Mouse (Mus musculus) kidney, embryonic 16.5 days (tissue): ENCODE data around the gene Tsga10ip. TPM values are rescaled to one million over a fixed set of nuclear protein-coding genes. Genes with fewer than 3 reads are reported as not detected.

Experiments used
- ATAC-seq: fragments of 200-750 bp; cut with Nextera tagmentation; 2 replicates; pipeline ENCODE4 v1.8.0; 2017; ENCODE audit warnings: moderate TSS enrichment; ENCODE audit not compliant: low FRiP score, low TSS enrichment
- H3K27ac ChIP-seq: fragments of 300-500 bp; sonication (generic); 2 replicates; pipeline ENCODE4 v1.5.1; 2014; ENCODE audit warnings: low read length
- H3K27me3 ChIP-seq: fragments of 300-500 bp; sonication (generic); 2 replicates; pipeline ENCODE4 v1.6.1; 2014; ENCODE audit warnings: low read length, control low read depth, mixed read lengths; ENCODE audit not compliant: insufficient read depth
- H3K36me3 ChIP-seq: fragments of 300-500 bp; sonication (generic); 2 replicates; pipeline ENCODE4 v1.6.1; 2014; ENCODE audit warnings: low read length, control low read depth, mixed read lengths; ENCODE audit not compliant: insufficient read depth
- H3K4me1 ChIP-seq: fragments of 300-500 bp; sonication (generic); 2 replicates; pipeline ENCODE4 v1.6.1; 2014; ENCODE audit warnings: low read length, control low read depth, mixed read lengths; ENCODE audit not compliant: insufficient read depth
- H3K4me2 ChIP-seq: fragments of 300-500 bp; sonication (generic); replicated peaks from 2 replicates; pipeline ENCODE4 v1.6.1; 2014; ENCODE audit warnings: low read depth, low read length
- H3K4me3 ChIP-seq: fragments of 300-500 bp; sonication (generic); 2 replicates; pipeline ENCODE4 v1.5.1; 2014; ENCODE audit warnings: mild to moderate bottlenecking, low read length
- H3K9ac ChIP-seq: fragments of 300-500 bp; sonication (generic); replicated peaks from 2 replicates; pipeline ENCODE4 v1.6.1; 2014; ENCODE audit warnings: low read length
- H3K9me3 ChIP-seq: fragments of 300-500 bp; sonication (generic); 2 replicates; pipeline ENCODE4 v1.6.1; 2016; ENCODE audit warnings: low read length, control low read depth
- WGBS: fragments of 180-500 bp; shearing (Covaris S2); extraction: QIAGEN DNeasy Blood & Tissue Kit; methylation state at CpG from one replicate; pipeline ENCODE4 v1.1.7; 2014; 5-methylcytosine and 5-hydroxymethylcytosine counted together
- polyA plus RNA-seq: library from polyadenylated mRNA; unstranded; fragments of >200 nt; fragmentation: Nextera tagmentation; extraction: Ambion mirVana; gene quantifications from 2 replicates; pipeline ENCODE4 v1.2.1, GENCODE M21; 2015

Tsga10ip gene
- polyA plus RNA-seq, 1 experiment from 2014 or later = 0.41 TPM

GRCm38 (mm10) chr19:5392892-5393291 is 9.4 kb downstream of the Tsga10ip start:
- Histone ChIP-seq H3K27me3 (no peaks in the 10 kb centered on the region), H3K9ac (no peak overlapping the region), H3K4me2 (no peak overlapping the region), H3K27ac (no peak overlapping the region), H3K36me3 (no peaks in the 10 kb centered on the region), H3K9me3 (no peaks in the 10 kb centered on the region), H3K4me3 (no peak overlapping the region), H3K4me1 (peaks cover 14% of the 10 kb centered on the region)
- WGBS = 59% methylated on average over 4 of the region's 4 CpGs
- ATAC-seq = no peak

DNA sequence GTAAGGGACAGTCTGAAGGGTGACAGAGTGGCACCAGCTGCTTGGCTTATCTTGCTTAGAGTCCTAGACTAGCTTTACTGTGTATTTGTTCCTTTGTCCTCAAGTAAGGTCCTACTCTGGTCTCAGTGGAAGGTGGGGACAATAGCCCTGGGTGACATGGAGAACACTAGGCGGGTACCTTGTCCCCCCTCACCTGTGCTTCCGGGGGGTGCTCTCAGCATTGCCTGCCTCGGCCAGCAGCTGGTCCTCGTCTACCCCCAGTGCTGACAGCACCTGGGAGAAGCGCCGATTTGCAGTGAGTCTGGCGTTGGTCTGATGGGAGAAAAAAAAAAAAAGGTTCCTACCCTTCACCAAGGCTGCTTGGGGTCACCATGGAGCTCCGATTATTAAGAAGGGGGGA is 11.9 kb downstream of the Tsga10ip start:
- peaks cover 29% of the 10 kb centered on the region for H3K4me1 ChIP-seq
- peak overlapping the region; percentile 91 for H3K27ac ChIP-seq
- peak overlapping the region; percentile 84 for H3K9ac ChIP-seq
- no peaks in the 10 kb centered on the region for H3K9me3 ChIP-seq
- peak overlapping the region; percentile 96 for H3K4me3 ChIP-seq
- no peaks in the 10 kb centered on the region for H3K27me3 ChIP-seq
- ATAC-seq = no peak
- no peaks in the 10 kb centered on the region for H3K36me3 ChIP-seq
- H3K4me2 ChIP-seq = peak overlapping the region; percentile 86
- 56% methylated on average over 8 of the region's 8 CpGs for WGBS

DNA sequence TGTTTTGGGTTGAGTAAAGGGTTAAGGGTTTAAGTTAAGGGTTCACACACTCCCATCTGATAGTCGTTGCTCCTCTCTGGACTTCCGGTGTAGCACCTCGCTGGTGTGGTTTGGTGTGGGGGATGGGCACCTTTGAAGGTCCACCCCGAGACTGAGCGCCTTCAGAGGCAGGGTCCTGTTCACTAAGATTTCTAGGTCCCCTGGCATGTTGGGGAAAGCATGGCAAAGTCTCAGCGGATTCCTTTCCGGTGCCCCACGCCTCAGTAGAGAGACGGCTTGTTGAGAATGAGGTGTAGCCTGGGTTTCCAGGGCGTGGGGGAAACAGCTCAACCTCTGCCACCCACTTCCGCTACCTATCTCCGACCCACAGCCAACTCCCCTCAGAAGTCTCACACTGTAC is 12.7 kb downstream of the Tsga10ip start:
- WGBS = 14% methylated on average over 12 of the region's 12 CpGs
- peak overlapping the region; percentile 86 for H3K4me2 ChIP-seq
- peak overlapping the region; percentile 91 for H3K27ac ChIP-seq
- H3K36me3 ChIP-seq = peaks cover 5% of the 10 kb centered on the region
- peak overlapping the region; percentile 84 for H3K9ac ChIP-seq
- peak overlapping the region; percentile 96 for H3K4me3 ChIP-seq
- ATAC-seq = no peak; the same call in 1 of the 2 replicates
- H3K4me1 ChIP-seq = peaks cover 29% of the 10 kb centered on the region
- H3K9me3 ChIP-seq = no peaks in the 10 kb centered on the region
- H3K27me3 ChIP-seq = no peaks in the 10 kb centered on the region

DNA sequence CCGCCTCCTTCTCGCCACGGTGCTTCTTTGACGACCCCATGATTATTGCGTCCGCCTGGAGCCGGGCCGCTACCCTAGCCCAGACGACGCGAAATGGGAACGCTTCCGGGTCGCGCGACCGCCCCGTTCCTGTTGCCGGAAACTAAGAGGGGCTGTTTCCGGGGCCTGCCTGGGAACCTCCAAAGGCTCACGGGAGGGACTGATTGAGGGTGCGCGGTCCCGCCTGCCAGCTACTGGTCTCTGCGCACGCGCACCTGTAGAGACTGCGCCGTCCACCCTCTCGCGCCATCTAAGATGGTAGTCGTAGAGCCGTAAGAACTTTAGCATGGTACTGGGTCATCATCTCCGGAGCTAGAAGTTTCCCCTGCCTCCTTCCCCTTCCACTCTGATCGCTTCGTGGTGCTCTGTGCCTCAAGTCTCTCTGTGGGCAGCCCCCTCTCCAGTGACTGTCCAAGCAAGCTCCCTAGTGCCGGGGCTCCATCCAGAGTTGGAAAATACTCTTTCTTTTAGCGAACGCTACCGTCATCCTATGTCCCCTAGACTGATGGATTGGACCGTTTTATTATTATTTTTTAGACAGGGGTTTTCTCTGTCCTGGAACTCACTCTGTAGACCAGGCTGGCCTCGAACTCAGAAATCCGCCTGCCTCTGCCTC is 13.6 kb downstream of the Tsga10ip start, which contains the start of gene Sart1:
Gene Sart1 (minus strand): TSS at position 116 of the 655 bp plus-strand sequence.
- Histone ChIP-seq H3K4me2 (peak within 1 kb of the TSS; percentile 86), H3K4me1 (peaks cover 29% of the 10 kb centered on the region), H3K9me3 (no peaks in the 10 kb centered on the region), H3K9ac (peak within 1 kb of the TSS; percentile 92), H3K27me3 (no peaks in the 10 kb centered on the region), H3K36me3 (peaks cover 14% of the 10 kb centered on the region), H3K4me3 (peak within 1 kb of the TSS; percentile 96), H3K27ac (peak within 1 kb of the TSS; percentile 91)
- ATAC-seq = peak; percentile 97
- 3% methylated on average over 43 of the region's 43 CpGs for WGBS

- under 1% methylated on average over 42 of the region's 43 CpGs for WGBS
- Histone ChIP-seq H3K4me2 (peak overlapping the region; percentile 86), H3K4me3 (peak overlapping the region; percentile 96), H3K9ac (peak overlapping the region; percentile 92), H3K4me1 (peaks cover 29% of the 10 kb centered on the region), H3K27ac (peak overlapping the region; percentile 77), H3K27me3 (no peaks in the 10 kb centered on the region), H3K9me3 (no peaks in the 10 kb centered on the region), H3K36me3 (peaks cover 21% of the 10 kb centered on the region)
- peak; percentile 11; the same call in 1 of the 2 replicates for ATAC-seq
Observed at GRCm38 (mm10) chr19:5388011-5388441, 14.3 kb downstream of the Tsga10ip start.

DNA sequence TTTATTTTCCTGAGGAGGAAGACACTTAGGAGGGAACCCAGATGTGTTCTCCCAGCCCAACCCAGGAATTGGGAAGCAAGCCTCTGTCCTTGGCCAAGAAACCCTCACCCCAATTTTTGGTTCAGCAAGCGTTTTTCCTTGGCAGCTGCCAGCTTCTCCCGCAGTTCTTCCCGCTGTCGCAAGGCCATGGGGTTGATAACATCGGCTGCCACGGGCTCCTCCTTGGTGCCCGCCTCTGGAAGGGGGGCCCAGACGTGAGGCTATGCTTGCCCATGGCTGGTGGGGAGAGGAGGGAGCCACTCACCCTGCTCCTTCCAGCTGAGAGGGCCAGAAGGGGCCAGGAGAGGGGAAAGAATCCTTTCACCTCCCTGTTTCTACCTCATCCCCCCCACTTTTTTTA is 17.6 kb downstream of the Tsga10ip start:
- Histone ChIP-seq H3K4me1 (peaks cover 21% of the 10 kb centered on the region), H3K27ac (no peak overlapping the region), H3K4me3 (no peak overlapping the region), H3K36me3 (peaks cover 54% of the 10 kb centered on the region), H3K4me2 (no peak overlapping the region), H3K9me3 (no peaks in the 10 kb centered on the region), H3K27me3 (no peaks in the 10 kb centered on the region), H3K9ac (no peak overlapping the region)
- 86% methylated on average over 8 of the region's 8 CpGs for WGBS
- ATAC-seq = no peak

DNA sequence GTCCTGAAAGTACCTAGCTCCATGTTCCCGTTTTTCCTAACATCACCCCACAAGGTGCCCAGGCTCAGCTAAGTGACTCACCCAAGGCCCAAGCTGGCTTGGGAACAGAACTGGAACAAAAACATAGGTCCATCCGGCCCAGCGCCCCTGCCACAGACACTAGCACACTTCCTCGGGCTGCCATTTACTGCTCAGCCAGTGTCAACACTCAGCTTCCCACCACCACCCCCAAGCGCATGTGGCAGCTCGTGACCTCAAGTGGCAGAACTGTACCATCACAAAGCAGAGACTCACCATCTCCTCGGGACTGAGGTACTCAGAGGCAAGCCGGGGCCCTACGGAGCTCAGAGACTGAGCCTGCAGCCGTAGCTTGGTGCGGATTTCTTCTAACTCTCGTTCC is 19.0 kb downstream of the Tsga10ip start:
- Histone ChIP-seq H3K4me1 (peaks cover 16% of the 10 kb centered on the region), H3K9ac (no peak overlapping the region), H3K4me3 (no peak overlapping the region), H3K4me2 (no peak overlapping the region), H3K36me3 (peaks cover 68% of the 10 kb centered on the region), H3K27ac (no peak overlapping the region), H3K9me3 (no peaks in the 10 kb centered on the region), H3K27me3 (no peaks in the 10 kb centered on the region)
- 93% methylated on average over 12 of the region's 12 CpGs for WGBS
- no peak for ATAC-seq

GRCm38 (mm10) chr19:5377446-5377845 is 24.9 kb downstream of the Tsga10ip start:
- Histone ChIP-seq H3K36me3 (peaks cover 56% of the 10 kb centered on the region), H3K9ac (no peak overlapping the region)
- WGBS = 97% methylated on average over 1 of the region's 1 CpGs

DNA sequence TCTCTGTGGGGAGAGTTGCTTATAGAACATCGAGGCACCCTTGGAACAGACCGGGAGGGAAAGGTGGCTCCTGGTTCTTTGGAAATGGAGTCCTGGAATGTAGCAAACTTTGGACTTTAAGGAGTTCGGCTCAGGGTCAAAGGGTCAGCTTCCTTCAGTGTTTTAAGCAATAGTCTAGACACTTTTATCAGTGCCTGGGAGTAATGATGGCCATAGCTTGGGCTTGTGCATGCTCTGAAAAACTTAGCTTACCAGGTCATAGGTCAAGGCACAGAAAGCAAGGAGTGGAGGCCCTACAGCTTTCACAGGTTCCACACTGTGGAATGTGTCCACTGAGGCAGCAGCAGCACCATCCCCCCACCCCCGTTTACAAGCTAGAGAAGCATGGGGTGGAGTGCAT is 27.6 kb downstream of the Tsga10ip start:
- Histone ChIP-seq H3K27ac (no peak overlapping the region), H3K9me3 (no peaks in the 10 kb centered on the region), H3K4me1 (no peaks in the 10 kb centered on the region), H3K36me3 (peaks cover 52% of the 10 kb centered on the region), H3K4me2 (no peak overlapping the region), H3K9ac (no peak overlapping the region), H3K4me3 (no peak overlapping the region), H3K27me3 (no peaks in the 10 kb centered on the region)
- ATAC-seq = no peak
- 78% methylated on average over 4 of the region's 4 CpGs for WGBS

More at GRCm38 (mm10) chr19:5377446-5377845, 24.9 kb downstream of the Tsga10ip start:
- no peak overlapping the region for H3K27ac ChIP-seq
- no peak overlapping the region for H3K4me2 ChIP-seq
- no peak overlapping the region for H3K4me3 ChIP-seq
- H3K9me3 ChIP-seq = no peaks in the 10 kb centered on the region
- H3K4me1 ChIP-seq = no peaks in the 10 kb centered on the region
- no peaks in the 10 kb centered on the region for H3K27me3 ChIP-seq
- no peak for ATAC-seq

DNA sequence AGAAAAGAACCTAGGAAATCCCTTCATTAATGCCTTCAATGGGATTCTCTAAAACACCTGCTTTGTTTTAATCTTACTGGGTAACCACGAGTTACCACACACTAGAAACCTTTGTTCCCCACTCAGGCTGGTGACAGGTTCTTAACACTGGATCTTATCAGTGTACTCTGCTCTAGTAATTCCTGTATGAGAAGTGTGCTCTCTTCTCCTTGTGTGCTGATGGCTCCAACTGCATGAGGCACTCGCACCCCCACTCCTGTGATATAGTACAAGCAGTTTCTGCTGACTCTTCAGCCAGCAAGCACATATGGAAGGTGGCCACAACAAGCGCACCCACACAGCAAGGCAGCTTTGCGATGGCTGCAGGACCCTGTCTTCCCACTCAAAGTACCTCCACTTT is 28.1 kb downstream of the Tsga10ip start:
- Histone ChIP-seq H3K9me3 (no peaks in the 10 kb centered on the region), H3K9ac (no peak overlapping the region), H3K4me1 (no peaks in the 10 kb centered on the region), H3K4me2 (no peak overlapping the region), H3K27me3 (no peaks in the 10 kb centered on the region), H3K36me3 (peaks cover 51% of the 10 kb centered on the region), H3K4me3 (no peak overlapping the region), H3K27ac (no peak overlapping the region)
- ATAC-seq = no peak
- WGBS = 85% methylated on average over 4 of the region's 4 CpGs
